Mouse (Mus musculus): ENCODE measurements around the gene Ptger3. TPM values are rescaled to one million over a fixed set of nuclear protein-coding genes. Genes with fewer than 3 reads are reported as not detected.

The Ptger3 gene
- total and polyA plus RNA-seq, 2 experiments from 2014 or later: 7.8 to 9.4 TPM

DNA sequence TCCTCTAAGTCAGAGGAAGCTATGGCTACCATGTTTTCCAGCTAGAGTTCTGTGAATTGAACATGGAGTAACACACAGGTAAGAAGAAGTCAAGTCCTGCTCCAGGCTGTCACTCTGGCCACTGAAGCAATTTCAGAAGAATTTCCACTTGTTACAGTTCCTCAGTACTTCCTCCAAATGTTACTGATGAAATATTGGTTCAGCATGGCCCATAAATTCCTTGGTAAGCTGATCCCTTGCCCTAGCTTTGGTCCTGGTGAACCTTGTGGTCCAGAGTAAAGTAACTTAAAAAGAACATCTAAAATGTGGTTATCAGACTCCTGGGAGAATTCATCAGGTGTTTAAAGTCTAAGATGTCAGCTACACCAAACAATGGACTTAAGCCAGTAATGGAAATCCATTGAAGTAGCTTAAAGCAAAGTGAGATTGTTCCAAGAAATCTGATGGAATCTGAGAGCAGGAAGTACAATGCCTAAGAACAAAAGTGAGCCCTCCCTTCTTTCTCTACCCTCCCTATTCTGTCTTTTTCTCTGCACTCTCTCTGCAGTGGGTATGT is 97.9 kb downstream of the Ptger3 start:
- H3K4me3 ChIP-seq (ENCODE audit: low read depth, low read length): no peak overlapping the region
- no peak overlapping the region for H3K4me2 ChIP-seq (ENCODE audit: low read depth, low read length, poor library complexity, severe bottlenecking)
- no peaks in the 10 kb centered on the region for H3K4me1 ChIP-seq (ENCODE audit: insufficient read depth, low read length)
- H3K27ac ChIP-seq (ENCODE audit: low read depth, low read length): no peak overlapping the region
- no peaks in the 10 kb centered on the region for H3K27me3 ChIP-seq (ENCODE audit: insufficient read depth, low read length)
- TF ChIP-seq CTCF (IDR thresholded peaks at IDR 0.05): no peak
- DNase-seq (ENCODE audit: low spot score) (no peak), ATAC-seq (ENCODE audit: low FRiP score) (no peak)
- H3K9ac ChIP-seq (replicated peaks; ENCODE audit: low read length, poor library complexity, severe bottlenecking): no peak overlapping the region
- no peaks in the 10 kb centered on the region for H3K9me3 ChIP-seq (ENCODE audit: low read length)
- no peaks in the 10 kb centered on the region for H3K36me3 ChIP-seq (ENCODE audit: insufficient read depth, low read length)

DNA sequence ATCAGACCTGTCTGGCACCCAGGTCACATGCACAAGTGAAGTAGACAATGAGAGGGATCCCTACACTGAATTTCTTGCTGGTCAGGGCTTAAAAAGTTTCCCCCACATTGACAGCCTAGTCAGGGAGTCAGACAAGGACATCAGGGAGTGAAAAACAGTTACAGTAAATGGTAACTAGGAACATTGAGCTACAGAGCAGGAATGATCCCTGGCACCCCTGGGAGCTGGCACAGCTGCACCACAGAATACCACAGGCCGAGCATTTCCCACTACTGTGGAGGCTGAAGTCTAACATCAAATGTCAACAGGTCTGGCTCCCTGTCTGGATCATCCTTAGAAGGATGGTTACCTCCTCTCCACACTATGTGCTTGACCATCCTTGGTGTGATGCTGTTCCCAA is 98.8 kb downstream of the Ptger3 start:
- Histone ChIP-seq H3K27ac (ENCODE audit: low read depth, low read length) (no peak overlapping the region), H3K4me1 (ENCODE audit: insufficient read depth, low read length) (no peaks in the 10 kb centered on the region), H3K27me3 (ENCODE audit: insufficient read depth, low read length) (no peaks in the 10 kb centered on the region), H3K4me3 (ENCODE audit: low read depth, low read length) (no peak overlapping the region), H3K9me3 (ENCODE audit: low read length) (no peaks in the 10 kb centered on the region), H3K9ac (replicated peaks; ENCODE audit: low read length, poor library complexity, severe bottlenecking) (no peak overlapping the region), H3K4me2 (ENCODE audit: low read depth, low read length, poor library complexity, severe bottlenecking) (no peak overlapping the region), H3K36me3 (ENCODE audit: insufficient read depth, low read length) (no peaks in the 10 kb centered on the region)
- no peak for TF ChIP-seq CTCF (IDR thresholded peaks at IDR 0.05)
- WGBS: 57% methylated on average over 1 of the region's 1 CpGs
- DNase-seq (ENCODE audit: low spot score) (no peak), ATAC-seq (ENCODE audit: low FRiP score) (no peak)

DNA sequence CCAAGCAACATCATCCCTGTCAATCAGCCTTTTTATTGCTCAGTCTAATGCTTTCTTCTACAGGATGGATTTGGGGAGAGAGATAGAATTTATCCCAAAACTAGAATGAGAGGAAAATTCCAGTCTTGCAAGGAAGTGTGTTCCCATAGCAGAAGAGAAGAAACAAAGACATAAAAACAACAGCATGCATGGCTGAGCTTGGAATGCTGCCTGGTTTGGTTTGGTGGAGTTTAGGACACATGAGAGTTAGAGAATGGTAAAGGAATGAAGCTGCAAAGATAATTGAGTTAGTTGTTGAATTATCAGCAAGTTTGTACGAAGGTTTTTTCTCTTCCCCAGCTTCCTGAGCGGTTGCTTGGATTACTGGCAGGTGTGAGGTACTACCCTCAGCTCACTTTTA is 99.5 kb downstream of the Ptger3 start:
- H3K4me2 ChIP-seq (ENCODE audit: low read depth, low read length, poor library complexity, severe bottlenecking): no peak overlapping the region
- no peaks in the 10 kb centered on the region for H3K9me3 ChIP-seq (ENCODE audit: low read length)
- no peak overlapping the region for H3K9ac ChIP-seq (replicated peaks; ENCODE audit: low read length, poor library complexity, severe bottlenecking)
- no peak for TF ChIP-seq CTCF (IDR thresholded peaks at IDR 0.05)
- no peaks in the 10 kb centered on the region for H3K4me1 ChIP-seq (ENCODE audit: insufficient read depth, low read length)
- no peaks in the 10 kb centered on the region for H3K36me3 ChIP-seq (ENCODE audit: insufficient read depth, low read length)
- ATAC-seq (ENCODE audit: low FRiP score): no peak
- H3K27ac ChIP-seq (ENCODE audit: low read depth, low read length): no peak overlapping the region
- DNase-seq (ENCODE audit: low spot score): no peak
- WGBS: 46% methylated on average over 2 of the region's 2 CpGs
- H3K4me3 ChIP-seq (ENCODE audit: low read depth, low read length): no peak overlapping the region
- no peaks in the 10 kb centered on the region for H3K27me3 ChIP-seq (ENCODE audit: insufficient read depth, low read length)

DNA sequence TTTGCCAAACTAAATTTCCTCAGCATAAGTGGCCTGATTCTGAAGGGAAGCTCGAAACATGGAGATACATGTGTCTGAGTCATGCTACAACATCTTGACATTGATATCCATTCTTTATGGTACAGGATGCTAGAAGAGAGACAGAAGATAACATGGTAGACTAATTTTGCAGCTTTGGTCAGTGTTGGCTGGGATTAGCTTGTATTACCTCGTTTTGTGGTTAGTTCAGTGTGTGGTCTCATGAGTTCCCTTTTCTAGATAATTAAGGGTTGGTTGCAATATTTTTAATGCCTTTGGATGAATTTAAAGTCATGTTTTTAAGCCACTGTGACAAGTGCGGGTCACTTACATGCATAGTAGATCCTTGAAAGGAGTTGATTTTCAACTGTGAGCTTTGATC is 119.4 kb downstream of the Ptger3 start:
- TF ChIP-seq CTCF (IDR thresholded peaks at IDR 0.05): no peak
- H3K4me3 ChIP-seq (ENCODE audit: low read depth, low read length): no peak overlapping the region
- no peaks in the 10 kb centered on the region for H3K36me3 ChIP-seq (ENCODE audit: insufficient read depth, low read length)
- DNase-seq (ENCODE audit: low spot score) (no peak), ATAC-seq (ENCODE audit: low FRiP score) (no peak)
- WGBS: 88% methylated on average over 3 of the region's 3 CpGs
- H3K9me3 ChIP-seq (ENCODE audit: low read length): no peaks in the 10 kb centered on the region
- H3K9ac ChIP-seq (replicated peaks; ENCODE audit: low read length, poor library complexity, severe bottlenecking): no peak overlapping the region
- no peak overlapping the region for H3K4me2 ChIP-seq (ENCODE audit: low read depth, low read length, poor library complexity, severe bottlenecking)
- no peak overlapping the region for H3K27ac ChIP-seq (ENCODE audit: low read depth, low read length)
- H3K4me1 ChIP-seq (ENCODE audit: insufficient read depth, low read length): no peaks in the 10 kb centered on the region
- no peaks in the 10 kb centered on the region for H3K27me3 ChIP-seq (ENCODE audit: insufficient read depth, low read length)

DNA sequence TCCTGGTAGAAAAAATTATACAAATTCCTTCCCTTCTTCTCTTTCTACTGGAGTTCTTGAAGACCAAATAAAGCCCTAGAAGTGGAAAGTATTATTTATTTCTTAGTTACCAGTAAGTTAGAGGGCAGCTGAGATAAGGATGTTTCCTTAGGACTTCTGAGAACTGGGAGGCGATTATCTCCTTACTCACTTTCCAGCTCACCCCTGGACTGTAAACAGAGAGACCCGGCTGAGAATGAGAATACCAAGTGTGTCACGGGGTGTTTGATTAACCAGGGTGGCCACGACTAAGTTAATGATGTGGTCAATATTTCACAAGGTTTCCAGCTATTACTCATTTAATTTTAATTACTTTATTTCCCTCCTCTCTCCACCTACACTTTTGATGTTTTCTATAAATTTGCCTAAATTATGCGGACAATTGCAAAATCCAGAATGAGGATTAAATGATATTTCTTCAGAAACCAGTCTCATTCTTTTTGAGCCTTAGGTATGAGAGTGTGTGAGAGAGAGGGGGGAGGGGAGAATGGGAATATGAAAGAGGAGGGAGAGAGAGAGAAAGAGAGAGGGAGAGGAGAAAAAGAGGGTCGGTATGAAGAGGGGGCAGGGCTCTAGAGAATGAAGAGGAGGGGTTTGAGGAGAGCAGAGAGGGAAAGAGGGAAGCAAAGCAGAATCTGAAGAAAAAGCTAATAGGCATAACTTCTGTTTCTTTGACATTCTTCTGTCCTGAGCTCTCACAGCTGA is 121.9 kb downstream of the Ptger3 start:
- no peaks in the 10 kb centered on the region for H3K36me3 ChIP-seq (ENCODE audit: insufficient read depth, low read length)
- WGBS: 69% methylated on average over 6 of the region's 6 CpGs
- DNase-seq (ENCODE audit: low spot score): no peak
- H3K4me1 ChIP-seq (ENCODE audit: insufficient read depth, low read length): no peaks in the 10 kb centered on the region
- H3K27me3 ChIP-seq (ENCODE audit: insufficient read depth, low read length): no peaks in the 10 kb centered on the region
- no peak overlapping the region for H3K4me3 ChIP-seq (ENCODE audit: low read depth, low read length)
- no peak overlapping the region for H3K4me2 ChIP-seq (ENCODE audit: low read depth, low read length, poor library complexity, severe bottlenecking)
- H3K9me3 ChIP-seq (ENCODE audit: low read length): no peaks in the 10 kb centered on the region
- no peak overlapping the region for H3K27ac ChIP-seq (ENCODE audit: low read depth, low read length)
- no peak for TF ChIP-seq CTCF (IDR thresholded peaks at IDR 0.05)
- no peak for ATAC-seq (ENCODE audit: low FRiP score)
- H3K9ac ChIP-seq (replicated peaks; ENCODE audit: low read length, poor library complexity, severe bottlenecking): no peak overlapping the region

MicroRNAs within 50 kb of the gene (microRNA counts, 519-probe panel; counts per million panel counts)
- 528 counts per million, percentile 58 among the panel's probes with 10 or more counts for microRNA mmu-miR-186

Small RNA genes lying within 50 kb of the gene (microRNA-seq; reads per million reads assigned to microRNA genes)
- 1,297 reads per million, percentile 78 among the genes with 10 or more reads in this experiment for gene Mir186 (ENCODE audit: borderline number of aligned reads)

Other genes with a start within 250 kb of the Ptger3 start
- 68.7 and 103 TPM in 2 replicates for gene Zranb2, start 32.7 kb upstream of the Ptger3 start, total RNA-seq (2014; rRNA removed)
- gene Zranb2, start 32.7 kb upstream of the Ptger3 start, polyA plus RNA-seq (2015; fragmentation: Nextera tagmentation; extraction: Ambion mirVana): 98.4 and 103 TPM in 2 replicates

Measured in midbrain, postnatal 0 days (tissue).